Mouse (Mus musculus): ENCODE results near the gene Pin1rt1. TPM values are rescaled to one million over a fixed set of nuclear protein-coding genes. Genes with fewer than 3 reads are reported as not detected.

The Pin1rt1 gene
- total RNA-seq, 2 experiments from 2014 or later = not detected

Other genes starting within 250 kb of the Pin1rt1 start
- gene Hipk3, start 221.9 kb downstream of the Pin1rt1 start, total RNA-seq (2021) = 10 to 100 TPM; 58.8 to 60.0 TPM
- gene Cstf3, start 125.9 kb downstream of the Pin1rt1 start, total RNA-seq (2021) = 10 to 100 TPM; 40.2 to 47.5 TPM
- gene Tcp11l1, start 4.2 kb downstream of the Pin1rt1 start, total RNA-seq (2021) = 10 to 100 TPM; 35.5 to 46.3 TPM
- gene Depdc7, start 26.5 kb upstream of the Pin1rt1 start, total RNA-seq (2021) = 1 to 10 TPM; 1.5 to 1.9 TPM
- 10 to 100 TPM in 1 of 2 experiments, 1 to 10 TPM in 1; 8.7 to 11.0 TPM for gene Qser1, start 100.4 kb upstream of the Pin1rt1 start, total RNA-seq (2021)
- under 1 TPM; 0.45 to 0.54 TPM for gene Prrg4, start 133.5 kb upstream of the Pin1rt1 start, total RNA-seq (2021)
- 1 to 10 TPM in 1 of 2 experiments, under 1 TPM in 1; 0.70 to 1.3 TPM for gene Ccdc73, start 151.4 kb upstream of the Pin1rt1 start, total RNA-seq (2021)

Data from layer of hippocampus, postnatal 25 days (tissue).